Mouse (Mus musculus) midbrain, embryonic 12.5 days (tissue): ENCODE results near the gene Icam5. TPM values are rescaled to one million over a fixed set of nuclear protein-coding genes. Genes with fewer than 3 reads are reported as not detected.
A peak's percentile ranks its signal among the peaks of the same experiment; 100 is the strongest.

Source experiments
- microRNA counts: library from miRNA; unstranded; fragments of <30 nt; microRNA quantifications from one replicate; lab custom pipeline; 2017
- microRNA-seq: library from miRNA; unstranded; fragments of <30 nt; microRNA quantifications from one replicate; pipeline ENCODE4, GENCODE M21; 2017
- polyA plus RNA-seq: library from polyadenylated mRNA; unstranded; fragments of >200 nt; fragmentation: Nextera tagmentation; extraction: Ambion mirVana; gene quantifications from 2 replicates; pipeline ENCODE4 v1.2.1, GENCODE M21; 2016

Gene Icam5
- polyA plus RNA-seq, 1 experiment from 2014 or later = not detected

MicroRNA genes within 50 kb of the gene (microRNA counts, 519-probe panel; counts per million panel counts)
- 5,279 counts per million, percentile 49 among the panel's probes with 10 or more counts for microRNA mmu-miR-1900 (lab: Ali Mortazavi, UCI)

Small RNA genes lying within 50 kb of the gene (microRNA-seq; reads per million reads assigned to microRNA genes)
- not detected for gene Mir1900
- 2.1 reads per million for gene Mir7082

Other genes starting within 250 kb of the Icam5 start
- gene Col5a3, start 217.0 kb upstream of the Icam5 start, polyA plus RNA-seq = 0.63 and 0.84 TPM in 2 replicates
- gene Rdh8, start 213.6 kb upstream of the Icam5 start, polyA plus RNA-seq = not detected in 2 replicates
- gene A230050P20Rik, start 163.4 kb upstream of the Icam5 start, polyA plus RNA-seq = 1.3 and 1.8 TPM in 2 replicates
- 4.3 TPM in 2 replicates for gene Angptl6, start 152.3 kb upstream of the Icam5 start, polyA plus RNA-seq
- 55.3 and 62.7 TPM in 2 replicates for gene Ppan, start 143.9 kb upstream of the Icam5 start, polyA plus RNA-seq
- gene Eif3g, start 133.4 kb upstream of the Icam5 start, polyA plus RNA-seq = 298 and 321 TPM in 2 replicates
- gene Dnmt1, start 72.2 kb upstream of the Icam5 start, polyA plus RNA-seq = 109 and 113 TPM in 2 replicates
- gene S1pr2, start 55.3 kb upstream of the Icam5 start, polyA plus RNA-seq = 20.6 and 22.6 TPM in 2 replicates
- gene Mrpl4, start 29.3 kb upstream of the Icam5 start, polyA plus RNA-seq = 101 and 109 TPM in 2 replicates
- gene Icam1, start 16.1 kb upstream of the Icam5 start, polyA plus RNA-seq = 3.5 and 5.0 TPM in 2 replicates
- gene Icam4, start 2.7 kb upstream of the Icam5 start, polyA plus RNA-seq = 1.1 and 1.3 TPM in 2 replicates
- gene Zglp1, start 35.0 kb downstream of the Icam5 start, polyA plus RNA-seq = 0.98 and 3.1 TPM in 2 replicates
- gene Gm49373, start 41.0 kb downstream of the Icam5 start, polyA plus RNA-seq = 0.89 and 1.6 TPM in 2 replicates
- 38.0 and 40.7 TPM in 2 replicates for gene Fdx1l, start 41.5 kb downstream of the Icam5 start, polyA plus RNA-seq
- gene Gm38431, start 59.9 kb downstream of the Icam5 start, polyA plus RNA-seq = 2.3 and 2.9 TPM in 2 replicates
- gene Raver1, start 59.9 kb downstream of the Icam5 start, polyA plus RNA-seq = 66.7 and 69.8 TPM in 2 replicates
- 12.8 and 14.1 TPM in 2 replicates for gene Tyk2, start 99.2 kb downstream of the Icam5 start, polyA plus RNA-seq
- gene Cdc37, start 117.9 kb downstream of the Icam5 start, polyA plus RNA-seq = 278 and 283 TPM in 2 replicates
- 11.3 and 11.5 TPM in 2 replicates for gene Pde4a, start 133.6 kb downstream of the Icam5 start, polyA plus RNA-seq
- 52.3 and 52.6 TPM in 2 replicates for gene Keap1, start 207.3 kb downstream of the Icam5 start, polyA plus RNA-seq
- 0.38 and 0.50 TPM in 2 replicates for gene S1pr5, start 216.4 kb downstream of the Icam5 start, polyA plus RNA-seq
- 50.3 and 52.3 TPM in 2 replicates for gene Atg4d, start 233.2 kb downstream of the Icam5 start, polyA plus RNA-seq